Mouse (Mus musculus): ENCODE data around the gene Catsperg1. TPM values are rescaled to one million over a fixed set of nuclear protein-coding genes. Genes with fewer than 3 reads are reported as not detected.

Gene Catsperg1
- polyA plus RNA-seq, 1 experiment = 0.19 TPM

DNA sequence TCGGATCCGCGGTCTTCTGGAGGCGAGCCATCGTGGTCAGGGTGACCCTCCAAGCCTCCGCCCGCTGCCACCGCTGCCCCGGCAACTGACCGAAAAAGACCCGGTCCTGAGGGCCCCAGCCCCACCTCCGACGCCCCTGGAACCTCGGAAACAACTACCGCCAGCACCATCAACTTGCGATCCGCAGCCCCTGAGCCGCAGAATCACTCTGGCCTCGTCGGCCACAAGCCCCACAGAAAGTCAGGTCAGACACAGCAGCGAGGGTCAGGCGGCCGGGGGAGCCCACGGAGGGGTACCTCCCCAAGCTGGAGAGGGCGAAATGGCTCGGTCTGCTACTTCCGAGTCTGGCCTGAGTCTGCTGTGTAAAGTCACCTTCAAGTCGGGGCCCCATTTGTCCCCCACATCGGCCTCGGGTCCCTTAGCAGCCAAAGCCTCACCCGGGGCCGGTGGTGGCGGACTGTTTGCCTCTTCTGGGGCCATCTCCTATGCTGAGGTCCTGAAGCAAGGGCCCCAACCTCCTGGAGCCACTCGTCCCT lies 42.2 kb downstream of the Catsperg1 start:
- TF ChIP-seq FLI1 (IDR thresholded peaks at IDR 0.05; ENCODE audit: low read length) = no peak
- TF ChIP-seq GATA1 (IDR thresholded peaks at IDR 0.05; ENCODE audit: borderline replicate concordance, low read length) = no peak
- H3K27me3 ChIP-seq (replicated peaks) = peaks cover 2% of the 10 kb centered on the region
- H3K36me3 ChIP-seq (replicated peaks; ENCODE audit: low read length) = peaks cover 58% of the 10 kb centered on the region
- H3K9me3 ChIP-seq = no peaks in the 10 kb centered on the region
- peaks cover 78% of the 10 kb centered on the region for H3K4me1 ChIP-seq
- H3K4me3 ChIP-seq (replicated peaks) = peak overlapping the region; percentile 95

DNA sequence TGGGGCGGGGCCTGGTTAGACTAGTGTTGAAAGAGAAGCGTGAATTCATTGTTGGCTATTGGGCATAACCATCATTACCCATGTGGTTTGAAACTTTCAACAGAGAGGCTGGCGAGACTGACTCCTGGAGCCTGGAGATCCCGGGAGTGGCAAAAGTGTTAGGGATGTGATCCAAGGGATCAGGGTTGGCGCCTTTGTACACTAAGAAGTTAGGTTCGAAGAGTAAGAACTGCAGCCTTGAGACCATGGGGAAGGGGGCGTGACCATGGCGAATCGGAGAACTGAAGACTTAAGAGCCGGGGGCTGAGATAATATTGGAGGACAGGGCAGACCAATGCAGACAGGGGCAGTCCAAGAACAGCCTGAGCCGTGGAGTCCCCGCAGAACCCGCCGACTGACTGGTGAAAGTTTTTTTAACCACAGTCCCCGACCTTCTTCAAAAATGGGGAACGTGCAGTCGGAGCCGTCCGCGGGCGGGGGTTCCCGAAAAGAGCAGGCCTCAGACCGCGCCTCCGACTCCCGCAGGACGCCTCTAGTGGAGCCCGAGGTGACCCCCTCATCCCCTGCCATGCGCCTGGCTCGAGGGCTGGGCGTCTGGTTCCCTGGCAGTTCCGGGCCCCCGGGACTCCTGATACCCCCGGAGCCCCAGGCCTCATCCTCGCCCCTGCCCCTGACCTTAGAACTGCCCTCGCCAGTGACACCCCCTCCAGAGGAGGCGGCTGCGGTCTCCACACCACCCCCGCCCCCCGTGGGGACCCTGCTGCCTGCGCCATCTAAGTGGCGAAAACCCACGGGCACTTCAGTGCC lies 42.9 kb downstream of the Catsperg1 start:
- H3K36me3 ChIP-seq (replicated peaks; ENCODE audit: low read length) = peaks cover 58% of the 10 kb centered on the region
- peaks cover 73% of the 10 kb centered on the region for H3K4me1 ChIP-seq
- TF ChIP-seq GATA1 (IDR thresholded peaks at IDR 0.05; ENCODE audit: borderline replicate concordance, low read length) (no peak), FLI1 (IDR thresholded peaks at IDR 0.05; ENCODE audit: low read length) (no peak)
- H3K27me3 ChIP-seq (replicated peaks) = peaks cover 2% of the 10 kb centered on the region
- no peaks in the 10 kb centered on the region for H3K9me3 ChIP-seq
- peak overlapping the region; percentile 95 for H3K4me3 ChIP-seq (replicated peaks)

DNA sequence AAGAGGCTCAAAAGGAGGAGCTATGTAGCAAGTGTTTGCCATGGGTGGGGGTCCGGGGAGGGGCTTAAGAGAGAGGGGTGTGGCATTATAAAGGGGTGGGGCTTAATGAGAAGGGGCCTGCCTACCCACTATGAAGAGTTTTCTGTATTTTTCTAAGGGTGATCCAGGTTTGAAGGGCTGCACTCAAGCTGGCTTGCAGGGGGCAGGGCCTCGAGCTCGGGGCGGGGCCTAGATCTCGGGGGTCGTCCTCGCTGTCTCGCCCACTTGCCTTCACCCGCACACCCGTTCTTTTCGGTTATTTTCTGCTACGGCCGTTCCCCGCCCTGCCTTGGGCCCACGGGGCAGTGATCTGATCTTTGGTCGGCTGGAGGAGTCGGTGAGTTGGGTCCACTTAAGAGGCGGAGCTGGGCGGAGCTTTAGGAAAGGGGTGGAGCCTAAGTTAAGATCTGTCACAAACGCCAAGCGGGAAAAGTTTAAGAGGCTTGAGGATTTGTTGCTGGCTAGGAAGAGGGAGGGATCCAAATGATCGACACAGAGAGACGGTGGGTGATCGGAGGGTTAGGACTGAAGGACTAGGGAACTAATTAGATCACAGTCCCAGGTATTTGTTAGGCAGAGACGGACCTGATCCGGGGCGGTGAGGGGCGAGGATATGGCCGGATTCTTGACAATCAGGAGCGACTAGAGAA lies 43.6 kb downstream of the Catsperg1 start, which contains the start of the genes Ggn and Spred3:
Gene Ggn (plus strand): TSS at position 145 of the 689 bp plus-strand sequence.
Gene Spred3 (minus strand): TSS at position 346 of the 689 bp plus-strand sequence.
- Histone ChIP-seq H3K9me3 (no peaks in the 10 kb centered on the region), H3K4me1 (peaks cover 67% of the 10 kb centered on the region), H3K27me3 (replicated peaks) (peaks cover 2% of the 10 kb centered on the region), H3K36me3 (replicated peaks; ENCODE audit: low read length) (peaks cover 56% of the 10 kb centered on the region), H3K4me3 (replicated peaks) (peak within 1 kb of the TSS; percentile 95)
- TF ChIP-seq FLI1 (IDR thresholded peaks at IDR 0.05; ENCODE audit: low read length) = no peak
- TF ChIP-seq GATA1 (IDR thresholded peaks at IDR 0.05; ENCODE audit: borderline replicate concordance, low read length) = no peak

DNA sequence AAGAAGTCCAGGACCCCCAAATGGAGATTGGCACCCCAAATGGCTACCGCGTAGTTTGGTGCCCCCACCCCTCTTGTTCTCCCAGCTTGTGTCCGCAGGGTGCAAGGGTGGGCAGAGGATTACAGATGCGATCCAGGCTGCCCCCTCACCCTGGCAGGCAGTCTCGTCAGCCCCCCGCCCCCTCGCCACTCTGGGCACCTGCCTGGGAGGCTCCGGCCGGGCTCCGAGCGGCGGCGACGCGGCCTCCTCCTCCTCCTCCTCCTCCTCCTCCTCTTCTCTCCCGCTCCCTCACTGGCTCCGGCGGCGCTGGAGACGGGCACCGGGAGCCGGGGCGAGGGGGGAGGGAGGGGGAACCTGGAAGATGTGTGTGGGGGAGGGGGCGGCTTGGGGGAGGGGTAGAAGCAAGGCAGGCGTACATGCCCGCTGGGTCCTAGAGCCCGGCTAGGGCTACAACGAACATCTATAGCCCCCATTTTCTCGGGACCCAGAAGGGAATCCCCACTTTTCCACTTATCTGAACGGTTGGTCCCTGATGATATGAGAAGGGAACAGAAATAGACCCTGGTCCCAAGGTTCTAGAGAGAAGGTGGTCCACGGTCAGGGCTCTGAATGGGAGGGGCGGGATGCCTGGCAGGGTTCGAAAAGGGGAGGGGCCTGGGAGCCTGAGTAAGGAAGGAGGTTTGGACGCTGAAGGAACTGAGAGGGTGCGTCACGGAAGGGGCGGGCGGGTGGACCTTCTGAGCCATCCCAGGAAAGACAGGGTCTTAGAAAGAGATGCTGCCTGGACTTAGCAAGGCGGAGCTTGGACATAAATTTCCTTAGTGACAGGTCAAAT lies 44.4 kb downstream of the Catsperg1 start:
- Histone ChIP-seq H3K4me3 (replicated peaks) (peak overlapping the region; percentile 95), H3K27me3 (replicated peaks) (peaks cover 2% of the 10 kb centered on the region), H3K9me3 (no peaks in the 10 kb centered on the region), H3K36me3 (replicated peaks; ENCODE audit: low read length) (peaks cover 56% of the 10 kb centered on the region), H3K4me1 (peaks cover 61% of the 10 kb centered on the region)
- TF ChIP-seq GATA1 (IDR thresholded peaks at IDR 0.05; ENCODE audit: borderline replicate concordance, low read length) (no peak), FLI1 (IDR thresholded peaks at IDR 0.05; ENCODE audit: low read length) (no peak)

DNA sequence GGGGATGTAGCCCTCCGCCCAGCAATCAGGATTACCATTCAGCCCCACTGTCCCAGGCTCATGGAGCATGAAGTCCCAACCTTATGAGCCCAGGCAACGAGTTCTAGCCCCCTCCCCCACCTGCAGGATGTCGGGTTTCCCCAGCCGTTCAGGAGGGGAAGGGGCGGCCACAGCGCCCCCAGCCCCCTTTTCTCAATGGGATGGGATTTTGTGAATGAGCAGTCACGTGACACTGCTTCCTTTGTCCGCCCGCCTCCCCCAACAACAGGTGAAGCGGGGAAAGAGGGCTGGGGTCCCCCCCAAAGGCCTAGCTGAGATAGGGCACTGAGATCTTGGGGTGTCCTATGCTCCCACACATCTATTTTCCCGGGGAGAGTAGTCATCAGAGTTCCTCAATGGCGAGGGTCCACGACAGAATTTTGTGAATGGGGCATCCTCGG lies 45.0 kb downstream of the Catsperg1 start:
- H3K4me3 ChIP-seq (replicated peaks) = peak overlapping the region; percentile 95
- TF ChIP-seq FLI1 (IDR thresholded peaks at IDR 0.05; ENCODE audit: low read length) = no peak
- TF ChIP-seq GATA1 (IDR thresholded peaks at IDR 0.05; ENCODE audit: borderline replicate concordance, low read length) = no peak
- H3K9me3 ChIP-seq = no peaks in the 10 kb centered on the region
- peaks cover 2% of the 10 kb centered on the region for H3K27me3 ChIP-seq (replicated peaks)
- peaks cover 54% of the 10 kb centered on the region for H3K36me3 ChIP-seq (replicated peaks; ENCODE audit: low read length)
- H3K4me1 ChIP-seq = peaks cover 61% of the 10 kb centered on the region

DNA sequence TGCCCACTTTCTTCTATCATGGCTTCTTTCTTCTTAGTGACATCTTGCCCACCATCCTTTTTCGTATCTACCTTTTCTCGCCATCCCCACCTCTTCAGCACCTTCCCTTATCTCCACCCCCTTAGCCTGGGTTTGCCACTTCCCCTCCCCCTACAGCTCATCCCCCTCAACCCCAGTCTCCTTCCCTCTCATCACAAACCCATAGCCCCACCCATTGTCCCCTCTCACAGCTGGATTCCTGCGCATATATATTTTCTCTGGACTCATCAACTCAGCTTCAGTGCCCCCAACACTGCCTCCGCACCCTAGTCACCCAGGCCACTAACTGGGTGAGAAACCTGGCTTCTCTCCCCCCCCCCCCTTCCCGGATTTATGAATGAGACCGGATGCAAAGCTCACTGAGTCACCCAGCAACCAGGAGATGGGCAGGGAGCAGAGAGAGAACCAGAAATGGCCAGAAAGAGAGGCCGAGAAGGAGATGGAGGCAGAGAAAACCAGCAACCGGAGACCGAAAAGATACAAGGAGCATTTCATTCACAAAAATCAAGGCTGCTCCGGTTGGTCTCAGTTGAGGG lies 45.6 kb downstream of the Catsperg1 start:
- no peak for TF ChIP-seq FLI1 (IDR thresholded peaks at IDR 0.05; ENCODE audit: low read length)
- TF ChIP-seq GATA1 (IDR thresholded peaks at IDR 0.05; ENCODE audit: borderline replicate concordance, low read length) = no peak
- no peaks in the 10 kb centered on the region for H3K9me3 ChIP-seq
- H3K36me3 ChIP-seq (replicated peaks; ENCODE audit: low read length) = peaks cover 53% of the 10 kb centered on the region
- H3K27me3 ChIP-seq (replicated peaks) = peaks cover 2% of the 10 kb centered on the region
- H3K4me3 ChIP-seq (replicated peaks) = peak overlapping the region; percentile 95
- H3K4me1 ChIP-seq = peaks cover 61% of the 10 kb centered on the region

DNA sequence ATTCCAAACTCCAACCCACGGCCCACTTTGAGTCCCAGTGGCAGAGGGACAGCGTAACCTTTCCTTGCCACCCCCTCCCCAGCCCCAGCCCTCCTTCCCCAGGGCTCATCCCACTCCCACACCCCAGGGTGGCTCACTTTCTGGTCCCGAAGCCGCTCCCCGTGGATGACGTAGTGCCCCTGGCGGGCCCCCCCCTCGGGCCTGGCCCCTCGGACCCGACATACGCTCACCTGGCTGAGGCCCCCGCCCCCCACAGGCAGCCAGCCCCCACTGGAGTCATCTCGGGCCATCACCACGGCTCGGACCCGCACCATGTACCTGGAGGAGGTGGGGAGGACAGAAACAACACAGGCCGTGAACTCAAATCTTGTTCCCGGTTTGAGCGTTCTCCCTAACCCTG lies 46.2 kb downstream of the Catsperg1 start:
- Histone ChIP-seq H3K36me3 (replicated peaks; ENCODE audit: low read length) (peaks cover 53% of the 10 kb centered on the region), H3K4me1 (peaks cover 61% of the 10 kb centered on the region), H3K9me3 (no peaks in the 10 kb centered on the region), H3K27me3 (replicated peaks) (peaks cover 2% of the 10 kb centered on the region), H3K4me3 (replicated peaks) (no peak overlapping the region)
- TF ChIP-seq FLI1 (IDR thresholded peaks at IDR 0.05; ENCODE audit: low read length) (no peak), GATA1 (IDR thresholded peaks at IDR 0.05; ENCODE audit: borderline replicate concordance, low read length) (no peak)

DNA sequence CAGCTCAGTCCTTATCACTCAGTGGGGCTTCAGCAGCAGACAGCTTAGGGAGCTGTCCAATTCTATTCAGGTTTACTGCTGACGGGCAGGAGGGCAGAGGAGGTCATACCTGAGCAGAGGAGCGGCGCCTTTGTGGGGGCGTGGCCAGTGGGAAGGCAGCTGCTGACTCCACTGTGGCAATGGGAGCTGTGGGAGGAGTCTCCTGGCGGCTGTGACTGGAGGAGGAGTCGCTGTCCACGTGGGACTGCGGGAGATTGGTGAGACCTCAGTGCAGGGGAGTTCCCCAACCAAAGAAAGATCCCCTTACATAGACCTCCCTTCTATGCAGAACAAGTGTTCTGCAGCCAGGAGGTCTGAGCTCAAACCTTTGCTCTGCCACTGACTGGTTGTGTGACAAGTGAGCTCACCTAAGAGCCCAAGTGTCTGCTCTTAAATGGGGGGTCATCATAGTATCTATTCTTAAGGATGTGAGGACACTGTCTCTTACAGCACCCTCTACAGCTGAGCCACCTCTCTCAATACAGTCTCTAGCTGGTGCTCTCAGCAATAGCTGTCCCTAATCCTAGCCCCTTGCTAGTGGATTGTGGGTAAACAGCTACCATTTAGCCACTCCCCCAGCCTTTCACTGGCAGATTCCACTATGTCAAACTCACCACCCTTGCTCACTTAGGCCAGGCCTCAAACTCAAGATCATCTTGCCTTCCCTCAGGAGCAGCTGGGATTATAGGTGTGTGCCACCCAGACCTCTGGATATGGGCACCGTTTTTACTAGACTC lies 50.9 kb downstream of the Catsperg1 start:
- peaks cover 25% of the 10 kb centered on the region for H3K4me1 ChIP-seq
- no peak for TF ChIP-seq FLI1 (IDR thresholded peaks at IDR 0.05; ENCODE audit: low read length)
- no peak for TF ChIP-seq GATA1 (IDR thresholded peaks at IDR 0.05; ENCODE audit: borderline replicate concordance, low read length)

More for the DNA sequence above, 50.9 kb downstream of the Catsperg1 start:
- peak overlapping the region; percentile 70 for H3K4me3 ChIP-seq (replicated peaks)
- peaks cover 10% of the 10 kb centered on the region for H3K27me3 ChIP-seq (replicated peaks)
- no peaks in the 10 kb centered on the region for H3K9me3 ChIP-seq
- H3K36me3 ChIP-seq (replicated peaks; ENCODE audit: low read length) = peaks cover 71% of the 10 kb centered on the region
